Mouse (Mus musculus) embryonic facial prominence, embryonic 10.5 days (tissue): ENCODE data around the gene Tmem150a. TPM values are rescaled to one million over a fixed set of nuclear protein-coding genes. Genes with fewer than 3 reads are reported as not detected.

Experiments used
- DNase-seq: peaks from one replicate; pipeline ENCODE4 v3.0.0-alpha.2; 2017; ENCODE audit warnings: low spot score
- H3K27ac ChIP-seq: fragments of 300-500 bp; sonication (generic); replicated peaks from 2 replicates; pipeline ENCODE4 v1.5.1; 2016; ENCODE audit warnings: mild to moderate bottlenecking
- H3K27me3 ChIP-seq: fragments of 300-500 bp; sonication (generic); replicated peaks from 2 replicates; pipeline ENCODE4 v1.6.1; 2016; ENCODE audit warnings: low read depth, mild to moderate bottlenecking; ENCODE audit not compliant: poor library complexity, severe bottlenecking
- H3K36me3 ChIP-seq: fragments of 300-500 bp; sonication (generic); replicated peaks from 2 replicates; pipeline ENCODE4 v1.6.1; 2016; ENCODE audit warnings: mild to moderate bottlenecking, moderate library complexity
- H3K4me1 ChIP-seq: fragments of 300-500 bp; sonication (generic); 2 replicates; pipeline ENCODE4 v1.6.1; 2016
- H3K4me3 ChIP-seq: fragments of 300-500 bp; sonication (generic); 2 replicates; pipeline ENCODE4 v1.5.1; 2016; ENCODE audit warnings: mild to moderate bottlenecking, moderate library complexity
- H3K9me3 ChIP-seq: fragments of 300-500 bp; sonication (generic); 2 replicates; pipeline ENCODE4 v1.6.1; 2016; ENCODE audit warnings: mild to moderate bottlenecking
- WGBS: fragments of 180-500 bp; shearing (Covaris S2); methylation state at CpG from one replicate; pipeline ENCODE4 v1.1.7; 2016; 5-methylcytosine and 5-hydroxymethylcytosine counted together
- polyA plus RNA-seq: library from polyadenylated mRNA; unstranded; fragments of >200 nt; fragmentation: Nextera tagmentation; extraction: Ambion mirVana; gene quantifications from 2 replicates; pipeline ENCODE4 v1.2.1, GENCODE M21; 2016

Gene Tmem150a
- polyA plus RNA-seq, 1 experiment from 2014 or later = 6.3 TPM

GRCm38 (mm10) chr6:72399967-72400366 is 44.7 kb downstream of the Tmem150a start:
- Histone ChIP-seq H3K27me3 (no peaks in the 10 kb centered on the region), H3K4me3 (no peak overlapping the region), H3K9me3 (no peaks in the 10 kb centered on the region), H3K4me1 (no peaks in the 10 kb centered on the region), H3K36me3 (no peaks in the 10 kb centered on the region), H3K27ac (no peak overlapping the region)
- no peak for DNase-seq
- WGBS = 54% methylated on average over 2 of the region's 2 CpGs

GRCm38 (mm10) chr6:72401875-72402274 is 46.6 kb downstream of the Tmem150a start:
- Histone ChIP-seq H3K4me1 (no peaks in the 10 kb centered on the region), H3K27ac (no peak overlapping the region), H3K9me3 (no peaks in the 10 kb centered on the region), H3K36me3 (no peaks in the 10 kb centered on the region), H3K4me3 (no peak overlapping the region), H3K27me3 (no peaks in the 10 kb centered on the region)
- DNase-seq = peak; percentile 74
- 24% methylated on average over 7 of the region's 7 CpGs for WGBS

GRCm38 (mm10) chr6:72405356-72405755 is 50.1 kb downstream of the Tmem150a start:
- Histone ChIP-seq H3K36me3 (no peaks in the 10 kb centered on the region), H3K27me3 (no peaks in the 10 kb centered on the region), H3K4me3 (no peak overlapping the region), H3K27ac (no peak overlapping the region), H3K9me3 (no peaks in the 10 kb centered on the region), H3K4me1 (no peaks in the 10 kb centered on the region)
- DNase-seq = no peak
- WGBS = 85% methylated on average over 7 of the region's 7 CpGs

GRCm38 (mm10) chr6:72407119-72407518 is 51.9 kb downstream of the Tmem150a start:
- H3K27ac ChIP-seq = no peak overlapping the region
- WGBS = 3% methylated on average over 5 of the region's 5 CpGs

More at GRCm38 (mm10) chr6:72407119-72407518, 51.9 kb downstream of the Tmem150a start:
- DNase-seq = peak; percentile 90
- no peak overlapping the region for H3K4me3 ChIP-seq
- H3K4me1 ChIP-seq = no peaks in the 10 kb centered on the region
- H3K27me3 ChIP-seq = no peaks in the 10 kb centered on the region
- H3K36me3 ChIP-seq = no peaks in the 10 kb centered on the region
- H3K9me3 ChIP-seq = no peaks in the 10 kb centered on the region

Other genes with a start within 250 kb of the Tmem150a start
- gene Atoh8, start 119.9 kb upstream of the Tmem150a start, polyA plus RNA-seq = 17.7 and 21.4 TPM in 2 replicates
- 0.18 TPM in 1 of 2 replicates, not detected in the other for gene Sftpb, start 50.8 kb upstream of the Tmem150a start, polyA plus RNA-seq
- gene Usp39, start 10.3 kb upstream of the Tmem150a start, polyA plus RNA-seq = 83.4 and 85.3 TPM in 2 replicates
- gene 0610030E20Rik, start 8.1 kb upstream of the Tmem150a start, polyA plus RNA-seq = 28.0 and 28.8 TPM in 2 replicates
- 106 and 111 TPM in 2 replicates for gene Rnf181, start 11.5 kb downstream of the Tmem150a start, polyA plus RNA-seq
- gene Vamp5, start 25.0 kb downstream of the Tmem150a start, polyA plus RNA-seq = 13.6 and 15.9 TPM in 2 replicates
- 53.2 and 59.8 TPM in 2 replicates for gene Vamp8, start 35.3 kb downstream of the Tmem150a start, polyA plus RNA-seq
- 20.4 and 21.1 TPM in 2 replicates for gene Ggcx, start 58.9 kb downstream of the Tmem150a start, polyA plus RNA-seq
- 473 and 481 TPM in 2 replicates for gene Mat2a, start 84.1 kb downstream of the Tmem150a start, polyA plus RNA-seq
- gene Sh2d6, start 166.3 kb downstream of the Tmem150a start, polyA plus RNA-seq = 0.16 and 0.19 TPM in 2 replicates
- 14.8 and 16.0 TPM in 2 replicates for gene Capg, start 188.9 kb downstream of the Tmem150a start, polyA plus RNA-seq
- gene Elmod3, start 243.0 kb downstream of the Tmem150a start, polyA plus RNA-seq = 13.9 and 14.8 TPM in 2 replicates
- gene Retsat, start 243.0 kb downstream of the Tmem150a start, polyA plus RNA-seq = 8.6 and 8.9 TPM in 2 replicates